Mouse (Mus musculus): ENCODE measurements at regions not wholly inside any gene's neighbourhood (a gene's known extent, or its start where the extent isn't known, plus 50 kb on each side); places are given as distances from the start of the nearest gene placed in this dataset.

GRCm38 (mm10) chr7:71214500-71215055 lies 136.7 kb downstream of the Gm10295 start:
- DNase-seq (ENCODE audit: low read depth, low spot score), result no peak

GRCm38 (mm10) chr7:71193131-71193530 lies 158.2 kb downstream of the Gm10295 start:
- no peak for DNase-seq (ENCODE audit: low read depth, low spot score)

- DNase-seq (ENCODE audit: low read depth, low spot score), result no peak
These were observed 161.0 kb downstream of the Gm10295 start for GRCm38 (mm10) chr7:71190161-71190711.

- no peak for DNase-seq (ENCODE audit: low read depth, low spot score)
These were observed 161.5 kb downstream of the Gm10295 start for GRCm38 (mm10) chr7:71189757-71190156.

- no peak for DNase-seq (ENCODE audit: low read depth, low spot score)
These were observed 163.2 kb downstream of the Gm10295 start for GRCm38 (mm10) chr7:71188119-71188518.

- no peak for DNase-seq (ENCODE audit: low read depth, low spot score)
These were observed 176.4 kb downstream of the Gm10295 start for GRCm38 (mm10) chr7:71174871-71175270.

GRCm38 (mm10) chr7:71139068-71139467 lies 212.2 kb downstream of the Gm10295 start:
- DNase-seq (ENCODE audit: low read depth, low spot score), result no peak

- DNase-seq (ENCODE audit: low read depth, low spot score), result no peak
These were observed 221.3 kb downstream of the Gm10295 start for GRCm38 (mm10) chr7:71129981-71130380.

- no peak for DNase-seq (ENCODE audit: low read depth, low spot score)
These were observed 222.4 kb downstream of the Gm10295 start for GRCm38 (mm10) chr7:71128928-71129327.

- no peak for DNase-seq (ENCODE audit: low read depth, low spot score)
These were observed 229.8 kb downstream of the Gm10295 start for GRCm38 (mm10) chr7:71121453-71121852.

GRCm38 (mm10) chr7:71120975-71121374 lies 230.3 kb downstream of the Gm10295 start:
- no peak for DNase-seq (ENCODE audit: low read depth, low spot score)

GRCm38 (mm10) chr7:71119987-71120386 lies 231.3 kb downstream of the Gm10295 start:
- no peak for DNase-seq (ENCODE audit: low read depth, low spot score)

GRCm38 (mm10) chr7:71107101-71107500 lies 244.2 kb downstream of the Gm10295 start:
- DNase-seq (ENCODE audit: low read depth, low spot score), result no peak

- DNase-seq (ENCODE audit: low read depth, low spot score), result no peak
These were observed 251.0 kb downstream of the Gm10295 start for GRCm38 (mm10) chr7:71100266-71100665.

- DNase-seq (ENCODE audit: low read depth, low spot score), result no peak
These were observed 253.0 kb downstream of the Gm10295 start for GRCm38 (mm10) chr7:71098276-71098675.

GRCm38 (mm10) chr7:71093301-71093939 lies 257.9 kb downstream of the Gm10295 start:
- no peak for DNase-seq (ENCODE audit: low read depth, low spot score)

- DNase-seq (ENCODE audit: low read depth, low spot score), result no peak
These were observed 258.5 kb downstream of the Gm10295 start for GRCm38 (mm10) chr7:71092825-71093224.

GRCm38 (mm10) chr7:71092301-71092700 lies 259.0 kb downstream of the Gm10295 start:
- no peak for DNase-seq (ENCODE audit: low read depth, low spot score)

- DNase-seq (ENCODE audit: low read depth, low spot score), result peak; percentile 27
These were observed 286.6 kb downstream of the Gm10295 start for GRCm38 (mm10) chr7:71064446-71065391.

GRCm38 (mm10) chr7:71050825-71051224 lies 300.5 kb downstream of the Gm10295 start:
- no peak for DNase-seq (ENCODE audit: low read depth, low spot score)

GRCm38 (mm10) chr7:71047201-71047600 lies 304.1 kb downstream of the Gm10295 start:
- no peak for DNase-seq (ENCODE audit: low read depth, low spot score)

GRCm38 (mm10) chr7:71046596-71046995 lies 304.7 kb downstream of the Gm10295 start:
- no peak for DNase-seq (ENCODE audit: low read depth, low spot score)

Data from forelimb bud, embryonic 11.5 days (tissue).